Mouse (Mus musculus) liver, embryonic 14.5 days (tissue): ENCODE measurements at regions not wholly inside any gene's neighbourhood (a gene's known extent, or its start where the extent isn't known, plus 50 kb on each side); places are given as distances from the start of the nearest gene placed in this dataset.

ENCODE experiments used
- ATAC-seq: fragments of 200-750 bp; cut with Nextera tagmentation; 2 replicates; pipeline ENCODE4 v1.8.0; 2017; ENCODE audit warnings: moderate number of reproducible peaks, mild to moderate bottlenecking, moderate library complexity; ENCODE audit not compliant: insufficient read depth
- DNase-seq, 3 experiments: peaks; one replicate each; pipeline ENCODE4 v3.0.0-alpha.2; 2012 to 2013; ENCODE audit warnings: low read depth in 3 of 3, low spot score in 3 of 3
- H3K27ac ChIP-seq: fragments of 300-500 bp; sonication (generic); 2 replicates; pipeline ENCODE4 v1.5.1; 2014; ENCODE audit warnings: moderate library complexity, mild to moderate bottlenecking, control low read depth, inconsistent platforms
- H3K27me3 ChIP-seq: fragments of 300-500 bp; sonication (generic); 2 replicates; pipeline ENCODE4 v1.6.1; 2014; ENCODE audit warnings: mild to moderate bottlenecking, low read length, moderate library complexity; ENCODE audit not compliant: control insufficient read depth, insufficient read depth
- H3K36me3 ChIP-seq: fragments of 300-500 bp; sonication (generic); replicated peaks from 2 replicates; pipeline ENCODE4 v1.6.1; 2014; ENCODE audit warnings: low read depth; ENCODE audit not compliant: control insufficient read depth, insufficient read depth
- H3K4me1 ChIP-seq, 2 experiments: fragments of 200-500 bp in 1 of 2; fragments of 300-500 bp in 1 of 2; sonication (generic) in 1 of 2; replicated peaks; 2 replicates each; pipeline ENCODE4 v1.6.1; 2012 to 2014; ENCODE audit warnings: antibody characterized with exemption in 1 of 2, inconsistent platforms in 1 of 2, low read length in 1 of 2; ENCODE audit not compliant: control insufficient read depth in 2 of 2, insufficient read depth in 2 of 2
- H3K4me2 ChIP-seq: fragments of 300-500 bp; sonication (generic); 2 replicates; pipeline ENCODE4 v1.6.1; 2014; ENCODE audit warnings: low read depth, mild to moderate bottlenecking, control low read depth, moderate library complexity
- H3K4me3 ChIP-seq, 2 experiments: fragments of 200-500 bp in 1 of 2; fragments of 300-500 bp in 1 of 2; sonication (generic) in 1 of 2; 2 replicates each; pipeline ENCODE4 v1.5.1; 2012 to 2014; ENCODE audit warnings: low read depth in 2 of 2, low read length in 2 of 2, mild to moderate bottlenecking in 2 of 2, control low read depth in 1 of 2, inconsistent platforms in 1 of 2, moderate library complexity in 1 of 2; ENCODE audit not compliant: insufficient read depth in 1 of 2
- H3K9ac ChIP-seq: fragments of 300-500 bp; sonication (generic); replicated peaks from 2 replicates; pipeline ENCODE4 v1.6.1; 2014; ENCODE audit warnings: mild to moderate bottlenecking, control low read depth, moderate library complexity
- H3K9me3 ChIP-seq: fragments of 300-500 bp; sonication (generic); 2 replicates; pipeline ENCODE4 v1.6.1; 2016; ENCODE audit warnings: low read length, mixed read lengths; ENCODE audit not compliant: control insufficient read depth
- CTCF ChIP-seq: IDR thresholded peaks from 2 replicates; pipeline ENCODE4 v1.5.1; 2016; ENCODE audit warnings: antibody characterized with exemption, low read depth, control low read depth
- EP300 ChIP-seq: IDR thresholded peaks from 2 replicates; pipeline ENCODE4 v1.6.1; 2016; ENCODE audit warnings: antibody characterized with exemption, low read depth
- WGBS: fragments of 180-500 bp; shearing (Covaris S2); extraction: QIAGEN DNeasy Blood & Tissue Kit; methylation state at CpG from one replicate; pipeline ENCODE4 v1.1.7; 2014; ENCODE audit not compliant: insufficient replicate concordance; 5-methylcytosine and 5-hydroxymethylcytosine counted together

DNA sequence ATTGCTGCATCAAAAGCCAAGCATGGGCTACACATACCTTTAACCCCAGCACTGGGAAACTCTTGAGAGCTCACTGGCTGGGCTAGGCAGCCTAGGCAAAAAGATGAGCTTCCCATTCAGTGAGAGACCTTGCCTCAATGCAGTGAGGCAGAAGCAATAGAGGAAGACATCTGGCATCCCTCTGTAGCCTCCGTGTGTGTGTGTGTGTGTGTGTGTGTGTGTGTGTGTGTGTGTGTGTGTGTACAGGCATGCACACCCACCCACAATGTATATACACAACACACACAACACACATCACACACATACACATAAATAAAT is 82.0 kb downstream of the Hes1 start:
- no peak for ATAC-seq
- H3K9me3 ChIP-seq, result no peaks in the 10 kb centered on the region
- H3K36me3 ChIP-seq, result no peaks in the 10 kb centered on the region
- H3K27ac ChIP-seq, result no peak overlapping the region
- no peak for TF ChIP-seq EP300
- no peak for TF ChIP-seq CTCF
- no peak overlapping the region for H3K9ac ChIP-seq
- no peak overlapping the region for H3K4me3 ChIP-seq
- peaks cover 5 to 12% of the 10 kb centered on the region in 2 experiments; a peak in 3 of 4 replicates for H3K4me1 ChIP-seq
- no peak for DNase-seq
- 62% methylated on average over 1 of the region's 1 CpGs for WGBS
- H3K4me2 ChIP-seq, result no peak overlapping the region
- no peaks in the 10 kb centered on the region for H3K27me3 ChIP-seq

DNA sequence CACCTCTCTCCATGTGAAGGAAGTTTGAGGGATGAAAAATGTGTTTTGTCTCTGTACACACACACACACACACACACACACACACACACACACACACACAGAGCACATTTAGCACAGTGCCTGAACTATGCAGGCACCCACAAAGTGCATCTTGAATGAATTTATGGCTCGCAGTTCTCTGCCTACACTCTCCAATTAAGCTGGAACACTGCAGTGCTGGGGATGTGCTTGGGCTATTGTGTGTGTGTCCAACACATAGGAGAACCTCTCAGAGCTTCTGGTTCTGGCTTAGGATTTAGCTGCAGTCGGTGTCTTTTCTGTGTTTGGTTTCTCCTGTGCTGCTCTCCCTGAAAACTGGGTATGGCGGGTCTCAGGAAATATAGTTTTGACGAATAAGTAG is 83.1 kb downstream of the Hes1 start:
- 70% methylated on average over 4 of the region's 4 CpGs for WGBS
- no peak overlapping the region for H3K4me3 ChIP-seq
- H3K4me1 ChIP-seq, result peaks cover 5 to 12% of the 10 kb centered on the region in 2 experiments; a peak in 3 of 4 replicates
- no peak for DNase-seq
- no peak overlapping the region for H3K27ac ChIP-seq
- no peak for TF ChIP-seq EP300
- no peak for TF ChIP-seq CTCF
- no peaks in the 10 kb centered on the region for H3K27me3 ChIP-seq
- no peaks in the 10 kb centered on the region for H3K36me3 ChIP-seq
- ATAC-seq, result no peak
- H3K9ac ChIP-seq, result no peak overlapping the region
- no peaks in the 10 kb centered on the region for H3K9me3 ChIP-seq
- H3K4me2 ChIP-seq, result no peak overlapping the region

DNA sequence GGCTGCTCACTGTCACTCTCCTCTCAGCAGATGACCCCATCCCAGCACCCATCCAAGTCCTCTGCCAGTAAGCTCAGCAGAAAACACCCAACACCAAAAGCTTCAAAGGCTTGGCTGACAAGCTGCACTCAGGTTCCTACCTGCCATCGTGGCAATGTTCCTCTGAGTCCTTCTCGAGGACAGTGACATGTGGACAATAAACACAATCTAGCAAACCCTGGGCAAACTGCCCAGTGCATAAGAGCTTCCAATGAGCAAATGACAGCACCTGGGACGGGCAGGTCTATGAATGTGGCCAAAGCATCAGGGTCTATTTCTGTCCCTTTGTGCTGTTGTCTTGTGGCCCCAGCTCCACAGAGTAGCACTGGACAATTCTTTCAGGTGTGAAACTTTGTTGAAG is 86.9 kb downstream of the Hes1 start:
- WGBS, result 63% methylated on average over 3 of the region's 3 CpGs
- Histone ChIP-seq H3K4me1 (no peaks in the 10 kb centered on the region), H3K9me3 (no peaks in the 10 kb centered on the region), H3K36me3 (no peaks in the 10 kb centered on the region), H3K4me3 (no peak overlapping the region), H3K27me3 (no peaks in the 10 kb centered on the region), H3K9ac (no peak overlapping the region), H3K27ac (no peak overlapping the region), H3K4me2 (no peak overlapping the region)
- no peak for TF ChIP-seq CTCF
- ATAC-seq (no peak), DNase-seq (no peak)

DNA sequence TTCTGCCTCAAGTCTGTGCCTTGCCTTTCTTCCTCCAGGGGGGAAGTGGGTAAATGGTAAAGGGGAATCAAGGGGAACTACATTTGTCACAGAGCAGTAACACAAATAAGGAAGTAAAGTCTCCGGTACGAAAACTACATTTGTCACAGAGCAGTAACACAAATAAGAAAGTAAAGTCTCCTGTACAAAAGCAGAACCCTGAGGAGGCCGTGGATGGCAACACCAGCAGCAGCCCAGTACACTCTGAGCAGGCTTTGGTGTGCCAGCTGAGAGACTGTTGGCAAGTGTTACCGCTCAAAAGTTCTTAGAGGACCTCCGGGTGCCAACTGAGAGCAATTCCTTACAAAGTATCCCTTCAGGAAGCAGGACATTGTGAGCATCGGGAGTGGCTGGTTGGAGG is 90.9 kb downstream of the Hes1 start:
- Histone ChIP-seq H3K9ac (no peak overlapping the region), H3K27ac (no peak overlapping the region), H3K27me3 (no peaks in the 10 kb centered on the region), H3K36me3 (no peaks in the 10 kb centered on the region), H3K4me3 (no peak overlapping the region), H3K9me3 (no peaks in the 10 kb centered on the region), H3K4me2 (no peak overlapping the region), H3K4me1 (peaks cover 0 to under 1% of the 10 kb centered on the region in 2 experiments; a peak in 1 of 4 replicates)
- 12% methylated on average over 6 of the region's 6 CpGs for WGBS
- ATAC-seq (no peak), DNase-seq (no peak)
- no peak for TF ChIP-seq EP300

DNA sequence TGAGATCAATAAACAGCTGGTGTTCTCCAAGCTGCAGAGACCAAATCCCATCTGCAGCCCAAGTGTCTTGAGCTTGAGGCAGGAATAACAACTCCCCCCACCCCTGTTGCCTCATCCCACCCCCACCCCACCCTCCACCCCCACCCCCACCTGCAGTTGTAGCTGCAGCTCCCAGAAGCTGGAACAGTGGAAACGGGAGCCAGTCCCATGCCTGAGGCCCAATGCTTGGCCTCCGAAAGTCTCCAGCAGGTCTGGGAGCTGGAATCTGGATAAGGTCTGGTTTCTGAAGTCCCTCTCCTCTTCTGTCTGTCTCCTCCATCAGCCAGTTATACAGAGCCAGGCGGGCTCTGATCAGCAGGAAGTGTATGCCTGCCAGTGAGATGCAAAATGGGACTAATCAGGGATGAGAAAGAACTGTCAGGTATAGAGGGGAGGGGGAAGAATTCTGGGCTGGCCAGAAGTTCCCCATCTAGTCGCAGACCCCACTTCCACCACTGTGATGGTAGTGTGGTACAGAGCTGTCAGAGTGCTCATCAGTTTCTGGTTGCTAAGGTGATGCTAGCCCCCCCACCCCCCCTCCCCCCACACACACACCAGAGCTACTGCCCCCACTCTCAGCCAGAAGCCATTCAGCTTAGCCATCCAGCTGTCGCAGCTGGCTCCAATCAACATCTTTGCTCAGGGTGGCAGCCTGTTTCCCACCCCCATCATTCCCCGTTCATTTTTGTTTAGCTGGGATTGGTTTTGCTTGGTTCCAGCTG is 91.5 kb downstream of the Hes1 start:
- ATAC-seq (no peak), DNase-seq (no peak)
- WGBS, result 47% methylated on average over 6 of the region's 6 CpGs

More for the DNA sequence above, 91.5 kb downstream of the Hes1 start:
- Histone ChIP-seq H3K4me1 (peaks cover 3 to 6% of the 10 kb centered on the region in 2 experiments), H3K36me3 (no peaks in the 10 kb centered on the region), H3K27ac (no peak overlapping the region), H3K27me3 (no peaks in the 10 kb centered on the region), H3K9me3 (no peaks in the 10 kb centered on the region), H3K9ac (no peak overlapping the region), H3K4me2 (no peak overlapping the region), H3K4me3 (no peak overlapping the region)
- TF ChIP-seq EP300 (no peak), CTCF (no peak)
